Mouse (Mus musculus): ENCODE measurements at regions not wholly inside any gene's neighbourhood (a gene's known extent, or its start where the extent isn't known, plus 50 kb on each side); places are given as distances from the start of the nearest gene placed in this dataset.

DNA sequence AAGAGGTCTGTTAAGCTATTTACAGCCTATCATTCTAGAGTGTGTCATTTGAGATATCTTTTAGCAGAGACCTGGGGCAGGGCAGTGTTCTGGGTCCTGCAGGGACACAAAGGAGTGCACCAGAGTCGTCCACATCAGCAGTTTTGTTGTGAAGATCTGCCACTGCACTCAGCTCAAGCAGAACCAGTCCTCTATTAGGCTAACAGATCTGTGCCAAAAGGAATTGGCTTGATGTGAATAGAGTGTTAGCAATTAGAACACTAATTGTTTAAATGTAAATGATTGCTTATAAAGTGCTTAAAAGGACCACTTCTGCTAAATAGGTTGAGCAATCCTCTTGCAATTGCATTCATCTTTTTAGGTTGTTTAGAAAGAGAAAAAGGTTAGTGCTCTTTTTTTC is 215.3 kb downstream of the En1 start:
- Histone ChIP-seq H3K4me3 (replicated peaks; ENCODE audit: low read depth, low read length) (no peak overlapping the region), H3K4me1 (ENCODE audit: control insufficient read depth, insufficient read depth, low read length) (no peaks in the 10 kb centered on the region), H3K9ac (replicated peaks; ENCODE audit: low read length) (no peak overlapping the region), H3K9me3 (ENCODE audit: control insufficient read depth, low read length) (no peaks in the 10 kb centered on the region), H3K4me2 (ENCODE audit: low read length) (no peak overlapping the region), H3K36me3 (ENCODE audit: control insufficient read depth, insufficient read depth, low read length) (no peaks in the 10 kb centered on the region), H3K27me3 (ENCODE audit: control insufficient read depth, insufficient read depth, low read length) (no peaks in the 10 kb centered on the region), H3K27ac (replicated peaks; ENCODE audit: low read depth, low read length) (no peak overlapping the region)
- DNase-seq (peak; percentile 13), ATAC-seq (ENCODE audit: low FRiP score, low TSS enrichment) (no peak)
- WGBS: 24% methylated on average over 1 of the region's 1 CpGs

DNA sequence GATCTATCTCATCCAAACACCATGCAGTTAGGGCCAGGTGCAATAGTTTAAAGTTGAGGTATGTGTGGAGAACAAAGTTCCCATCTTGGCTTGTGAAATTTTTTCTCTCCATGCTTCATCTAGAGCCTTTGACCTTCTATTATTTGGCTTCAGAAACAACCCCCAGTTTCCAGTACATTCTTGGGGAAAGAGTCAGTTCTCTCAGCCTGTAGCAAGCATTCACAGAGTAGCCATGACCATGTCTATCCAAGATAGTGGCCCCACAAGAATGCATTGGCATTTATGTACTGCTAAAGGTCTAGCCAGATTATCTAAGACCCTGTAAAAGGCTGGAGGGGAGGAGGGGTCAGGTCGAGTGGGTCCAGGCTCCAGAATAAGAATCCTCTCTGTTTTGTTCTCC is 229.8 kb downstream of the En1 start:
- Histone ChIP-seq H3K4me3 (replicated peaks; ENCODE audit: low read depth, low read length) (no peak overlapping the region), H3K36me3 (ENCODE audit: control insufficient read depth, insufficient read depth, low read length) (no peaks in the 10 kb centered on the region), H3K9ac (replicated peaks; ENCODE audit: low read length) (no peak overlapping the region), H3K27ac (replicated peaks; ENCODE audit: low read depth, low read length) (no peak overlapping the region), H3K4me1 (ENCODE audit: control insufficient read depth, insufficient read depth, low read length) (no peaks in the 10 kb centered on the region), H3K27me3 (ENCODE audit: control insufficient read depth, insufficient read depth, low read length) (no peaks in the 10 kb centered on the region), H3K4me2 (ENCODE audit: low read length) (no peak overlapping the region), H3K9me3 (ENCODE audit: control insufficient read depth, low read length) (no peaks in the 10 kb centered on the region)
- DNase-seq (no peak), ATAC-seq (ENCODE audit: low FRiP score, low TSS enrichment) (no peak)
- 76% methylated on average over 1 of the region's 1 CpGs for WGBS

DNA sequence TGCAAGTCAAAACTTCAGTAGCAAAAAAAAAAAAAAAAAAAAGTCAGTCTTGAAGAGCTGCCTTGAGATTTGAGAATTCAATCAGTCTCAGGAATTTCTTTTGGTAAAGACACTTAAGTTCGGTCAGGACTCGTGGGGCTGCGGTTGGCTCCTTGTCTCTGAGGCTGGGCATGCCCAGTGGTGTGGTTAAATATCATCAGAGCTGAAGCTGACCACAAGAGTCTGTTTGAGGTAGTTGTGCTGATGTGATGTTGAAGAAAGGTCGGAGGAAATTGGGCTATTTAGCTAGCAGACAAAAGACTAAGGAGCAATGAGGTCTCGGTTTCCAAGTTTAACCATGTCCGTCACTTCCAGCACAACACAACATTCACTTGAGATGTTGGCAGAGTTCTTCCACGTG is 240.4 kb downstream of the En1 start:
- H3K4me1 ChIP-seq (ENCODE audit: control insufficient read depth, insufficient read depth, low read length): no peaks in the 10 kb centered on the region
- H3K4me3 ChIP-seq (replicated peaks; ENCODE audit: low read depth, low read length): no peak overlapping the region
- no peak overlapping the region for H3K4me2 ChIP-seq (ENCODE audit: low read length)
- no peaks in the 10 kb centered on the region for H3K9me3 ChIP-seq (ENCODE audit: control insufficient read depth, low read length)
- DNase-seq (no peak), ATAC-seq (ENCODE audit: low FRiP score, low TSS enrichment) (no peak)
- H3K27ac ChIP-seq (replicated peaks; ENCODE audit: low read depth, low read length): no peak overlapping the region
- H3K27me3 ChIP-seq (ENCODE audit: control insufficient read depth, insufficient read depth, low read length): no peaks in the 10 kb centered on the region
- no peaks in the 10 kb centered on the region for H3K36me3 ChIP-seq (ENCODE audit: control insufficient read depth, insufficient read depth, low read length)
- no peak overlapping the region for H3K9ac ChIP-seq (replicated peaks; ENCODE audit: low read length)
- 79% methylated on average over 7 of the region's 7 CpGs for WGBS

GRCm38 (mm10) chr1:120846146-120846545 is 243.9 kb downstream of the En1 start:
- Histone ChIP-seq H3K4me3 (replicated peaks; ENCODE audit: low read depth, low read length) (no peak overlapping the region), H3K27me3 (ENCODE audit: control insufficient read depth, insufficient read depth, low read length) (no peaks in the 10 kb centered on the region), H3K36me3 (ENCODE audit: control insufficient read depth, insufficient read depth, low read length) (no peaks in the 10 kb centered on the region), H3K9ac (replicated peaks; ENCODE audit: low read length) (no peak overlapping the region), H3K4me2 (ENCODE audit: low read length) (no peak overlapping the region), H3K4me1 (ENCODE audit: control insufficient read depth, insufficient read depth, low read length) (no peaks in the 10 kb centered on the region), H3K27ac (replicated peaks; ENCODE audit: low read depth, low read length) (no peak overlapping the region), H3K9me3 (ENCODE audit: control insufficient read depth, low read length) (no peaks in the 10 kb centered on the region)
- 71% methylated on average over 2 of the region's 2 CpGs for WGBS
- ATAC-seq (ENCODE audit: low FRiP score, low TSS enrichment): no peak
- DNase-seq: no peak

- ATAC-seq (ENCODE audit: low FRiP score, low TSS enrichment) (no peak), DNase-seq (peak; percentile 30)
- Histone ChIP-seq H3K4me3 (replicated peaks; ENCODE audit: low read depth, low read length) (no peak overlapping the region), H3K4me2 (ENCODE audit: low read length) (no peak overlapping the region), H3K27ac (replicated peaks; ENCODE audit: low read depth, low read length) (no peak overlapping the region), H3K27me3 (ENCODE audit: control insufficient read depth, insufficient read depth, low read length) (no peaks in the 10 kb centered on the region), H3K9me3 (ENCODE audit: control insufficient read depth, low read length) (no peaks in the 10 kb centered on the region), H3K4me1 (ENCODE audit: control insufficient read depth, insufficient read depth, low read length) (no peaks in the 10 kb centered on the region), H3K36me3 (ENCODE audit: control insufficient read depth, insufficient read depth, low read length) (no peaks in the 10 kb centered on the region), H3K9ac (replicated peaks; ENCODE audit: low read length) (no peak overlapping the region)
- WGBS: 70% methylated on average over 6 of the region's 6 CpGs
Observed at GRCm38 (mm10) chr1:120851860-120852503, 249.8 kb downstream of the En1 start.

- Histone ChIP-seq H3K4me3 (replicated peaks; ENCODE audit: low read depth, low read length) (no peak overlapping the region), H3K9me3 (ENCODE audit: control insufficient read depth, low read length) (no peaks in the 10 kb centered on the region), H3K27ac (replicated peaks; ENCODE audit: low read depth, low read length) (no peak overlapping the region), H3K9ac (replicated peaks; ENCODE audit: low read length) (no peak overlapping the region), H3K4me2 (ENCODE audit: low read length) (no peak overlapping the region), H3K36me3 (ENCODE audit: control insufficient read depth, insufficient read depth, low read length) (no peaks in the 10 kb centered on the region), H3K27me3 (ENCODE audit: control insufficient read depth, insufficient read depth, low read length) (no peaks in the 10 kb centered on the region), H3K4me1 (ENCODE audit: control insufficient read depth, insufficient read depth, low read length) (no peaks in the 10 kb centered on the region)
- DNase-seq (no peak), ATAC-seq (ENCODE audit: low FRiP score, low TSS enrichment) (no peak)
- WGBS: 81% methylated on average over 5 of the region's 5 CpGs
Observed at GRCm38 (mm10) chr1:120857566-120857965, 255.3 kb downstream of the En1 start.

DNA sequence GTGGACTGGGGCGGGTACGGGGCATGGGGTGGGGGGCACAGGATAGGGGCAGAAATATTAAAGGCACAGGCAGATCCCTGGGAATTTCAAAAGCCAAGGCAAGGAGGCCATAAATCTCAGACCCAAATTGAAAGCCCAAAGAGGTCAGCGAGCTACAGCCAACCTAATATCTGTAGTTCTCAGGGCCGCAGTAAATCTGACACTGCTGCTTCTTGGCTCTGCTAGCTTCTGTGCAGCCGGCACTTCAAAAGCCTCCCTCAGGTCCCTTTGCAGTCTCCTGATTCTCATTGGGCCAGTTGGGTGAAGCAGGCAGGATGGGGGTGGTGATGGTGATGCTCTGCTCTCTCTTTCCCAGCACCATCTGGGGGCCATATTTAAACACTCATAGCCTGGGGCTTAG is 257.3 kb downstream of the En1 start:
- H3K27ac ChIP-seq (replicated peaks; ENCODE audit: low read depth, low read length): no peak overlapping the region
- no peaks in the 10 kb centered on the region for H3K36me3 ChIP-seq (ENCODE audit: control insufficient read depth, insufficient read depth, low read length)
- no peaks in the 10 kb centered on the region for H3K9me3 ChIP-seq (ENCODE audit: control insufficient read depth, low read length)
- no peak overlapping the region for H3K4me3 ChIP-seq (replicated peaks; ENCODE audit: low read depth, low read length)
- no peak overlapping the region for H3K9ac ChIP-seq (replicated peaks; ENCODE audit: low read length)
- H3K27me3 ChIP-seq (ENCODE audit: control insufficient read depth, insufficient read depth, low read length): no peaks in the 10 kb centered on the region
- no peak for ATAC-seq (ENCODE audit: low FRiP score, low TSS enrichment)
- no peaks in the 10 kb centered on the region for H3K4me1 ChIP-seq (ENCODE audit: control insufficient read depth, insufficient read depth, low read length)
- DNase-seq: no peak
- no peak overlapping the region for H3K4me2 ChIP-seq (ENCODE audit: low read length)
- WGBS: 74% methylated on average over 5 of the region's 5 CpGs

GRCm38 (mm10) chr1:120872554-120872953 is 270.3 kb downstream of the En1 start:
- ATAC-seq (ENCODE audit: low FRiP score, low TSS enrichment) (no peak), DNase-seq (peak; percentile 43)
- H3K27ac ChIP-seq (replicated peaks; ENCODE audit: low read depth, low read length): no peak overlapping the region
- 33% methylated on average over 7 of the region's 7 CpGs for WGBS
- H3K4me2 ChIP-seq (ENCODE audit: low read length): no peak overlapping the region
- no peaks in the 10 kb centered on the region for H3K4me1 ChIP-seq (ENCODE audit: control insufficient read depth, insufficient read depth, low read length)
- H3K4me3 ChIP-seq (replicated peaks; ENCODE audit: low read depth, low read length): no peak overlapping the region
- H3K36me3 ChIP-seq (ENCODE audit: control insufficient read depth, insufficient read depth, low read length): no peaks in the 10 kb centered on the region
- H3K9me3 ChIP-seq (ENCODE audit: control insufficient read depth, low read length): no peaks in the 10 kb centered on the region
- no peak overlapping the region for H3K9ac ChIP-seq (replicated peaks; ENCODE audit: low read length)
- no peaks in the 10 kb centered on the region for H3K27me3 ChIP-seq (ENCODE audit: control insufficient read depth, insufficient read depth, low read length)

- DNase-seq (peak; percentile 34), ATAC-seq (ENCODE audit: low FRiP score, low TSS enrichment) (peak; percentile 22; the same call in 1 of the 2 replicates)
- H3K36me3 ChIP-seq (ENCODE audit: control insufficient read depth, insufficient read depth, low read length): no peaks in the 10 kb centered on the region
- no peak overlapping the region for H3K4me3 ChIP-seq (replicated peaks; ENCODE audit: low read depth, low read length)
- H3K9ac ChIP-seq (replicated peaks; ENCODE audit: low read length): no peak overlapping the region
- H3K9me3 ChIP-seq (ENCODE audit: control insufficient read depth, low read length): no peaks in the 10 kb centered on the region
- 53% methylated on average over 10 of the region's 10 CpGs for WGBS
- H3K27me3 ChIP-seq (ENCODE audit: control insufficient read depth, insufficient read depth, low read length): no peaks in the 10 kb centered on the region
- no peak overlapping the region for H3K4me2 ChIP-seq (ENCODE audit: low read length)
- peaks cover 12% of the 10 kb centered on the region for H3K4me1 ChIP-seq (ENCODE audit: control insufficient read depth, insufficient read depth, low read length)
- no peak overlapping the region for H3K27ac ChIP-seq (replicated peaks; ENCODE audit: low read depth, low read length)
Observed at GRCm38 (mm10) chr1:120882959-120883549, 280.8 kb downstream of the En1 start.

Data from midbrain, embryonic 14.5 days (tissue).